Mouse (Mus musculus) cerebellum, postnatal 25 days (tissue): Measurements from ENCODE around the gene Chrd.
A peak's percentile ranks its signal among the peaks of the same experiment; 100 is the strongest.

Experiments
- DNase-seq, 2 experiments: peaks; one replicate each; pipeline ENCODE4 v3.0.0; 2021; ENCODE audit warnings: mixed read lengths in 2 of 2

Chrd gene

DNA sequence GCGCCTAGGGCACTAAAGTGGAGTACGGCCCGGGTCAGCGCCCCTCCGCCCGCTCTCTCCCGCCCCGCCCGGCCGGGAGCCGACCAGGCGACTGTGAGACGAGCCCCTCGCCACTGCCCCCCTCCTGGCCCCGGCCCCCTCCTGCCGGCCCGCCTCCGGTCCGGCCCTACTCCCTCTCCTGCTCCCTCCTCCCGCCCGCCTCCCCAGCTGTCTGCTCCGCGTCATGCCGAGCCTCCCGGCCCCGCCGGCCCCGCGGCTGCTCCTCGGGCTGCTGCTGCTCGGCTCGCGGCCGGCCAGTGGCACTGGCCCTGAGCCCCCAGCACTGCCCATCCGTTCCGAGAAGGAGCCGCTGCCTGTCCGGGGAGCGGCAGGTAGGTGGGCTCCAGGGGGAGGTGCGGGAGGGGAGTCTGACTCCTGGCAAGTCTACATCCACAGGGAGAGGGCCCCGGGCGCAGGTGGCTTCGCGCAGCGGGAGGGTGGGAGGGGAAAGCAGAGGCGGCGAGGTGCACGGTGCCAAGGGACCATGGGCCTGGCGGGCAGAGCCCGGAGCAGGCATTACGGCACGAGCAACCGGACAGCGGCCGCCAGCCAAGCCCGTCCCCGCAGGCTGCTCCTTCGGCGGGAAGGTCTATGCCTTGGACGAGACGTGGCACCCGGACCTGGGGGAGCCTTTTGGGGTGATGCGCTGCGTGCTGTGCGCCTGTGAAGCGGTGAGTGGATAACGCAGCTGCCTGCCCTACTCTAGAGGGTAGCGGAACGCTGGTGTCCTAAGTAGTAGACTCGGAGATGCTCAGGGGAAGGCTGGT, at the start of gene Chrd:
Gene Chrd, plus strand, starts transcription at position 203 of the 806 bp plus-strand sequence.
- peak; percentile 83 to 86 for DNase-seq

DNA sequence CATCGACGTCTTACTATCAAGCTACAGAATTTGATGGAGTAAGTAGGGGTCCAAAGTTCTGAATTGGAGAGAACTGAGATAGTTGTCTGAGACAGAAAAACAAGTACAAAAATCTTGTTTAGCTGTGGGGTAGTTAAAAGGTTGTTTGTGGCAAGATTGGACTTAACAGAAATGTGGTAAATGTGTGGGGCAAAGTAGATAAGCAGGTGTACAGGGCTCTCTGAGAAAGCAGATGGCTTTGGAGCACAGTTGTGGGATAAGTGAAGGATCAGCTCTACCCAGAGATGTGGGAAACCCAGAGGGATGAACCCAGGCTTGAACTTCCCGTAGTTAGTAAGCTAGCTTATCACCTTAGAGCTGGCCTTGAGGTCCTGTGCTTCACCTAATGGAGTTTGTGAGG, 42.2 kb upstream of the Chrd start:
- DNase-seq: no peak

DNA sequence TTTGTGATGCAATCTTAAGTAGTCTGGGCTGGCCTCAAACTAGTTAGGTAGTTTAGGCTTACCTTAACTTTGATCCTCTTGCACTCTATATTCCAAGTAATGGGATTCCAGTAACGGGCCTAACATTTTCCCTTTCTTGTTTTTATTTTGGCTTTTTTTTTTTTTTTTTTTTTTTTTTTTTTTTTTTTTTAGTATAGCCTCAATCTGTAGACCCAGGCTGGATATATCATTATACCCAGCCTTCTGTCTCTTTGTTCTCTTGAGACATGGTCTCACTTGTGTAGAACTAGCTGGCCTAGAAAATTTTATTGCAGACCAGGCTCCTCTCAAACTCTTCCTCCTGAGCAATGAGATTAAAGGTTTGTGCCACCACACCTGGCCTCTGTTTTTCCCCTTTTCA, 41.3 kb upstream of the Chrd start:
- no peak for DNase-seq

DNA sequence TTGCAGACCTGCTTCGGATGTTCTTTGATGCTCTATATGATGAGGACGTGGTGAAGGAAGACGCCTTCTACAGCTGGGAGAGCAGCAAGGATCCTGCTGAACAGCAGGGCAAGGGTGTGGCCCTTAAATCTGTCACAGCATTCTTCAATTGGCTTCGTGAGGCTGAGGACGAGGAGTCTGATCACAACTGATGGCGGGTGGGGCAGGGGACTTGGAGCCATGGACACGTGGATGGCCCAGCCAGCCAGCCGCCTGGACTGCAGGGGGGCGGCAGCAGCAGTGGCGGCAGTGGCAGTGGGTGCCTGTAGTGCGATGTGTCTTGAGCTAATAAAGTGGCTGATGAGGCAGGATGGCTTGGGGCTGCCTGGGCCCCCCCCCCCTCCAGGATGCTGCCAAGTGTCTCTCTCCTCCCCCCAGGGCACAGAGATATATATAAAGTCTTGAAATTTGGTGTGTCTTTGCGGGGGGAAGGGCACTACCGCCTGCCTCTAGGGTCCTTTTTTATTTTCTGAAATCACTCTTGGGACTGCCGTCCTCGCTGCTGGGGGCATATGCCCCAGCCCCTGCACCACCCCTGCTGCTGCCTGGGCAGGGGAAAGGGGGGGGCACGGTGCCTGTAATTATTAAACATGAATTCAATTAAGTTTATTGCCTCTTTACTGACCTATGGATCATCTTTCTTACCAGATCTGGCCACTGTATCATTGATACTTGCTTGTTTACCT, 40.5 kb upstream of the Chrd start:
- DNase-seq: peak in 1 of 2 experiments; percentile 41

DNA sequence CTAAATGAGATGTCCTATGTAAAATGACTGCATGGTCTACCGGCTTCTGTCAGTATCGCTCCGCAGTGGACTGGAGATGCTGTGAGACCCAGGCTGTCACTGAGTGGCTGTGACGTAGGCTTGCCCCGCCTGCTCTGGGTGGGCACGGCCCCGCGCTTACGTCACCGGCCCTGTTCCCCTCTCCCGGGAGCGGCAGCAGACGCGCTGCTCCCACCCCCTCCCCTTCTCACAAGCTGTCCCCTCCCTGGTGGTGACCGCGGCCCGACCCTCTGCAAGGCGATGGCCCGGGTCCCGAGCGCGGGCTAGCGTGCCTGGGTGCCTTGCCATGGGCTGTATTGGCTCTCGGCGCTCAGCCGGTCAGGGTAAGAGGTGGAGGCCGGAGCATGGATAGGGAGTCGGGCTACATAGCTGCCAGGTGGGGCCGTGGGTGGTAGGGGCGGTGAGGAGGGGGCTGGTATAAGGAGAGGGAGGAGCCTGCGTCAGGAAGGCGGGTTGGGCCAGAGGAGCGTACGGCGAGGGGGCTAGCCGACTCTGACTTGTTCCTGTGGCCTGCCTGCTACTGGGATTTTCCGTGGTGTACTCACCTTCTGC, 39.7 kb upstream of the Chrd start, which contains the start of gene Fam131a:
Gene Fam131a, plus strand, starts transcription at position 131 of the 591 bp plus-strand sequence.
- peak; percentile 95 to 97 for DNase-seq

DNA sequence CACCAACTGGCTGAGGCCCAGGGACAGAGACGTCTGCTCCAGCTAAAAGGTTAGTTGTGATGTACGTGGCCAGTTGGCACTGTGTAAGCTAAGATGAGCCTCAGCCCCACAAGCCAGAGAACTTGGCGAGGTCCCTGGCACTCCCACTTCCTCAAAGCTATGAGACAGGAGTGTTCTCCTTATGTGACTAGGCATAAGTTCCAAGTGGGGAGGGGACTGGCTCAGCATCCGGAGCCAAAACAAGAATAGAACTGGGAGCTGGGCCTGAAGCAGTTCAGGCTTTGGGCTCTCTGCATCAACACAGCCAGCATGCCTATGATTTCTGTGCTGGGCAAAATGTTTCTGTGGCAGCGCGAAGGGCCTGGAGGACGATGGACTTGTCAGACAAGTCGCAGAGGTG, 38.1 kb upstream of the Chrd start:
- DNase-seq: peak; percentile 75

DNA sequence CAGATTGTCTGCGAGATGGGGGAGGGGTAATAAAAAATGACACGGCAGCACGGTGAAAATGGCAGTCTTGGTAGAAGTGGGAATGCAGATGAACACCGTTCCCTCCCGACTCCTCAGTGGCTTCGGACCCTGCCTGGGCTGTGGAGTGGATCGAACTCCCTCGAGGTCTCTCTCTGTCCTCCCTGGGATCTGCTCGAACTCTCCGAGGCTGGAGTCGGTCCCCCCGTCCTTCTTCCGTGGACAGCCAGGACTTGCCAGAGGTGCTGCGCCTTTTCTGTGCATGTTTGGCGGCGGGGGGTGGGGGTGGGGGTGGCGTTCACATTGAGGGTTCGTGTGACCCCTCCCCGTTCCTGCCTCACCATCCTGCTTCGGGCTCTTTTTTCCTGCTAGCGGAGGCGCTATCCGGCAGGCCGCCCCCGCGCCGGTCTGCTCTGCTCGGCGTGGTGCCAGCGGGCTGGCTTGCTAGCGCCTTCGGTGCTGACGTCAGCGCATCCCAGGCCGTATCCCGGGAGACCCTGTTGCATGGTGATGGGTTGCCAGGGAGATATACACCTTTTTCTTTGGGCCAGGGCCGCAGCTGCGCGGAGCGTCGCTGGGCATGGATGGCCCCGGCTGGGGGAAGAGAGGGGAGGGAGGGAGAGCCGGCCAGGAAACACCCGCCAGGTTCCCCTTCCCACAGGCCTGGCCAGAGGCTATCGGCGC, 37.2 kb upstream of the Chrd start:
- DNase-seq: peak; percentile 93 to 98

DNA sequence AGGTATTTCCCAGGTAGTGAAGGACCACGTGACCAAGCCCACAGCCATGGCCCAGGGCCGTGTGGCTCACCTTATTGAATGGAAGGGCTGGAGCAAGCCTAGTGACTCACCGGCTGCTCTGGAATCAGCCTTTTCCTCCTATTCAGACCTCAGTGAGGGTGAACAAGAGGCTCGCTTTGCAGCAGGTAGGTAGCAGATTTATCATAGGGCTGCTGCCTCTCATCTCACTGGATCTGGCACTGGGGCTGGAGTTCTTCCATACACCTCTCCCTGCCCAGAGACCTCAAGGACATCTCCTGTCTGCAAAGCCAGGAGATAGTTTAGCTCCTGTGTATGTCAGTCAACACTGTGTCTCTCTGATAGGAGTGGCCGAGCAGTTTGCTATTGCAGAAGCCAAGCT, 33.7 kb upstream of the Chrd start:
- peak in 1 of 2 experiments; percentile 17 for DNase-seq

DNA sequence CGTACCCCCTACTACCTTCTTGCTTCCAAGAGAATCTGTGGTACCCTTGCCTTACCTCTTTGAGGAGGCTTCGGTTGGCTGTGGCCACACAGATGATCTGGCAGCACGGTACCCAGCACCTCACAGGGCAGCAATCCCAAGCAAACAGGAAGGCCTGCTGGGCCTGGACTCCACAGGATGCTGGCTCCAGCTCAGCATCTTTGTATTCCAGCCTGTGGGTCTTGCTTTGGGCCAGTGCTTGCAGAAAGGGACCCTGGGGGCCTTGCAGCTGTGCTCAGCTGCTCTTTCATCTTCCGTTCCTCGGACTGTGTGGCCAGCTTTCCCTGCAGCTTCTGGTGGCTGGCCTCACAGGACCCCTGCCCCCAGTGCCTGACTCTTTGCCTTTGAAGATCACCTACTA, 32.9 kb upstream of the Chrd start:
- DNase-seq: peak; percentile 81 to 82

DNA sequence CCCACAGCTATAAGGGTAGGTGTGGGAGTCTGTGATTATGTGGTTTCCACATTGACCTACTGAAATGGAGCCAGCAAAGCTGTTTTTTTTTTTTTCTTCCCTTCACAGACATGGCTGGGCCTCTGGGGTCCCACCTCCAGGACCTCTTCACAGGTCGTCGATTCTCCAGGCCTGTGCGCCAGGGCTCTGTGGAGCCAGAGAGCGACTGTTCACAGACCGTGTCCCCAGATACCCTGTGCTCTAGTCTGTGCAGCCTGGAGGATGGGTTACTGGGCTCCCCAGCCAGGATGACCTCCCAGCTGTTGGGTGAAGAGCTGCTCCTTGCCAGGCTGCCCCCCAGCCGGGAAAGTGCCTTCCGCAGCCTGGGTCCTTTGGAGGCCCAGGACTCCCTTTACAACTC, 31.6 kb upstream of the Chrd start:
- peak in 1 of 2 experiments; percentile 21 for DNase-seq

DNA sequence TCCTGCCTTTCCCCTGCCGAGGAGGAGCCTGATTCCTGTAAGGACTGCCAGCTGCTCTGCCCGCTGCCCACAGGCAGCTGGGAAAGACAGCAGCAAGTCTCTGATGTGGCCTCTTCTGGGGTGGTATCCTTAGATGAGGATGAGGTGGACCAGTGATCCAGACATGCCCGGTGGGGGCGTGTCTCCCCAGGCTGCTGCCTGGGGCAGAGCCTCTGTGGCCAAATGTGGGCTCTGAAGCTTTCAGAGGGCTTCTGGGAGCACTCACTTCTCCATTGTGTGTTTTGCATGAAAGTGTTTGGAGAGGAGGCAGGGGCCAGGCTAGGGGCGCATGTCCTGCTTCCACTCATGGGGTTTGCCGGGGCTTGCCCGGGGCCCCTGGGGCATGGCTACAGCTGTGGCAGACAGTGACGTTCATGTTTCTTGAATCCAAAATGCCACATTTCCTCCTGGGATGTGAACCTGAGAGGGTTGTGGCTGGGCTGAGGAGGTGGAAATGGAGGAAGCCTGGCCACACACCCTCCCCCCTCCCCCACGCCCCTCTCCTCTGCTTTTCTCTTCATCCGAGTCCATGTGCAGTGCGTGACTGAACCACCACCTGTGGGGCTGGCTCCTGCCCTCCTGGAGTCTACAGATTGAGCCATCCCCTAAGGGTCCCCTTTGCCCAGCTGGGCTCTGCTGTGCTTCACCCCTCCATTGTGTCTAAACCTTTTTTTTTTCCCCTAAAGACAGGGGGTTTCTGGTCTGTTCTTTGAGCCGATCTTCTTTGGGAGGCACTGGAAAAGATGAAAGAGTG, 31.0 kb upstream of the Chrd start:
- peak in 1 of 2 experiments; percentile 18 for DNase-seq

DNA sequence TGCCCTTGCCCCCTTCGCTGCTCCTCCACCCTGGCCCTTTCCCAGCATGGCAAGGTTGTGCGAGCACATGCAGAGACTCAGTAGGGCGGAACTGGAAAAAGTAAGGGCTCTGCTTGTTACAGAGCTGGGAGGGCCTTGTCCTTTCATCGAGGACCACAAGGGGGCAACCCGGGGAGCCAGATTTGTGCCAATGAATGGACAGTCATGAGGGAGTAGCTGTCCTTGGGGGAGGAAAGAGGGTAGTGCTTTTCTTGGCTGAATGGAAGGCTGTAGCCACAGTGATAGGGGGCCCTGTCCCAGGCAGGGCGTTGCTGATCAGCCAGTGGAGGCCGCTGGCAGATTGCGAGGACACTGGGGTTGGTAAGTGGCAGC, 30.4 kb upstream of the Chrd start:
- peak; percentile 61 to 79 for DNase-seq

DNA sequence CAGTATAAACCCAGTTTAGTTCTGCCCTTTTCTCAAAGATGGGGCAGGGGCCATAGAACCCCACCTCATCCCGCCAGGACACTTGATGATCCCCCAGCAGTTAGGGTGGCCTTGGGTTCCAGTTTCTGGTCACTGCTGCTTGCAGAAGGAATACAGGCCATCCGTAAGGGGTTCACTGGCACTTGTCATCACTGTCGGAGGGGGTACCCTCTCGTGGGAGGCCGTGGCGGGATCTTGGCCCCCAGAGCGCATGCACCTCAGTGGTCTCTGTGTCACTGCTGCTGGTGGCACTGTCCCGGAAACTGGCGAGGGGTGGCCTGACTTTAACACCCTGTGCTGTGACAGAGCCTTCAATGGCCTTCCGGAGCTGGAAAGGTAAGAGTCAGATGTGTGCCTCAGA, 29.9 kb upstream of the Chrd start:
- peak in 1 of 2 experiments; percentile 25 for DNase-seq

DNA sequence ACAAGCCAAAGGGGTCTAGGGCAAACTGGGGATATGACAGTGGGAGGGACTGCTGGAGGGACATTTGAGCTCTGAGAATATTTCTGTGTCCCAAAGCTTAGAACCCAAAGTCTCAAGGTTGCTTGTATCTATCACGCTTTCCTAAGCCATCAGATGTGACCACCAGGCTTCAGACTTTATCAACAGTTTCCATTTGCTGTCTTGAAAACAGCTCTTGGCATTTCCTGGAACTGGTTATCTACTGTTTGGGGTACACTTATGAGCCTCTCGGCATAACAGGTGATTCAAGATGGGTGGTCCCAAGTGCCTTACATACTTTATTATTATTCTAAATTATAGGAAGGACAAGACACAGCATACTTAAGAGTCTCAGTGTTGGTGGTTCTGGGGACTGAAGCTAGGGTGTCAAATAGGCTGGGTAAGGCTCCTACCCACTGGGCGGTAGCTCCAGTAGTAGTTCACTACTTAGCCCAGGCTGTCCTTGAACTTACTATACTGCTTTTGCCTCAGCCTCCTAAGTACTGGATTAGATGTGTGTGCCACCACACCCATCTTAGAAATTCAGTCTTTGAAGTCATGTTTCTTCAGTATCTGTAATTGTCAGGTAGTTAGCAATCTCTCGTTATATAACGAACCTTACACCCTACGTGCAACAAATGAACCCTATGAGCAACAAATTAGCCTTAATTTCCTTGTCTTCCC, 29.1 kb upstream of the Chrd start:
- DNase-seq: no peak

DNA sequence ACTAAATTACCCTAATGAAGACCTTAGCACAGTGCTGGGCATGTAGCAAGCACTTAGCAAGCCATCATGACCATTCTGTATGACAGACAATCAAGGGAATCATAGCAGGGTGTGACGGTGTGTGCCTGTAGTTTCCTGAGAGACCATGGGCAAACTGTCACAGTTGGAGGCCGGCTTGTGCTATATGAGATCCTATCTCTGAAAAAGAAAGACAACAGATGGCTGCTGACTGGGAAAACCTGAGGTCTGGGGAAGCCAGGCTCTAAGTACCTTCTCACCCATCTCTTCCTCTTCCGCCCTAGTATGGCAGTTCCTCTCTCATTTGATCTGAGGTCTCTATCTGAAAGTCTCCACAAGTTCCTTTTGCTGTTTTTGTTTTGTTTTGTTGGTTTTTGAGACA, 27.1 kb upstream of the Chrd start:
- DNase-seq: peak; percentile 60 to 70

DNA sequence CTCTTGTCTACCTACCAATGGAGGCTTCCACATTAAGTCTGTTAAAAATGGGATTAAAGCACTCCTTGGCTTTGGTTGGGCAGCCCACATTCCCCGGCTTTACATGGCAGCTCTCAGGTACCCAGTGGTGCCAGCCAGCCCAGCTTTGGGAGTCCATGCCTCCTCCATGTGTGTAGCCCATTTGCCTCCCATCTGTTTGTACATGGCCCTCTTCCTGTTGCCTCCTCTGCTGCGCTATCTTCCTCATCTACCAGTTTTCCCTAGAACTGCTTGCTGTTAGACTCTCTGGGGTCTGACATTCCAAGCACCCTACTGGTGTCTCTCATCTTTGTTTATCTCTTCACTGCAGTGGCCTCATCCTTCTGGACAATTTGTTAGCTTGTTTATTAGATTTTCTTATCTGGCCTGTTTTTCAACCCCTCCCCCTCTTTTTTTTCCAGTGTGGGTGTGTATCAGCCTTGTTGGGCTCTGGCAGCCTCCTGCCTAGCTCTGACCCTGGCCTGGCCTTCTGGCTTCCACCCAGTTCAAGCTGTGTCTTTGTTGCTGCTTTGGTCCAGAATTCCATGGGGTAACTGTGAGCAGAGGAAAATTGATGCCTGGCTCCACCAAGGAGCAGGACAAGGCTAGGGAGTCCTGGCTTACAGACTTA, 26.4 kb upstream of the Chrd start:
- DNase-seq: peak; percentile 40 to 46

DNA sequence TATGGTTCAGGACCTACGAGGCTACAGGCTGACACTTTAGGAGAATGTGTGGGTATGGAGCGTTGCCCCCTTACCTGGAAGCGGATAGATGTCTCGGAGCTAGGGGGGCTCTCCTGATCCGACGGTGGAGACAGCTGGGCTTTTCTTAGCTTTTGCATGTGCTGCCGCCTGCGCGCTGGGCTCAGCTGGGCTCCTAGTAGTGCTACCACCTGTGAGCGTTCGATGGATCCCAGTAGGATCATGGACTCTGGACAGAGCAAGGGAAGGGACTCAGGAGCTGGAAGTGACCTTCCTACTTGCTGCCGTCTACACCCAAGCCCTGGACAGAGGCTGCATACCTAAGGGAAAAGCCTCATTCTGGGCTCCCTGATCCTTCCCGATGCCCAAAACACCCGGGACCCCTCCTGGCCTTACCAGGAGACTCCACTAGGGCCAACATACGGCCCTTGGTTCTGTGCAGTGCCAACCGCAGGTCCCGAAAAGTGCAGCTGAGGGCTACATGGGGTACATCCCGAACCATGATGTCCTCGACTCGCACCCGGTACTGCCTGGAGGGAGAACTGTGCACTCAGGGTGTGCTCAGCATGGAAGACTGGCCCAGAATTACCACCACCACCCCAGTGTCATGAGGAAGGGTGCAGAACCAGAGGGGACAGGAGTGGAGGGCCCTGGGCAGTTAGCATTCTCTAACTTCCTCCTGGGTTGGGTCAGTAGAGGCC, 24.5 kb upstream of the Chrd start:
- no peak for DNase-seq

DNA sequence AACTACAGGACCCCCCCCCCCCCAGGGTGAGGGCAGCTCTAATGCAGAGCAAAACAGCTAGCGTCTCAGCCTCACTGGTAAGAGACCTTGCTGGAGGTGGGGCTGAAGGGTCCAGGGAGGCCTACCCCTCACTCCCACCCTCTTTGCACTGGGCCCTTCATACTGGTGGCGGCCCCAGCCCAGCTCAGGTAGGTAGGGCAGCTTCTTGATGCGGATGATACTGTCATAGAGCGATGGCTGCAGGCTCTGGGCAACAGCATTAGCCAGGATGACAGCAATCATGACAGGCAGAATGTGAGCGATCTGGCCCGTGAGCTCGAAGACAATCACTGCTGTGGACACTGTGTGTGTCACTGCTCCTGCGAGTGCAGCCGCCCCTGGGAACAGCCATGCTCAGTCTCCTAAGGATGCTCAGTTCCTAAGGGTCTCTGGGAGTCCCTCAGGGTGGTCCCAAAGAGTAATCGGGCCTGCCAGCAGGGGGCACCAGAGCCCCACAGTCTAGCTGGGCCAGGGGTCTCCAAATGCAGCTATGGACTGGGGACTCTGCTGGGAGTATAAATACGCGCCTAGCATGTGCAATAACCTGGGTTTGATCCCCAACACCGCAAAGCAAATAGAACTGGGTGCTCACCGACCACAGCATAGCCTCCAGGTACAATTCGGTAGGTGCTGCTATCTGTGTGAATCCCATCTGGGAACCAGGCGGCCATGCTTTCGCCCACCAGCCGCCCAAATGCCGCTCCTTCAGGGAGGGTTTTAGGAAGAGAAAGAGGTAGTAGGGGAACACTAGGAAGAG, 23.8 kb upstream of the Chrd start:
- peak; percentile 49 to 57 for DNase-seq

DNA sequence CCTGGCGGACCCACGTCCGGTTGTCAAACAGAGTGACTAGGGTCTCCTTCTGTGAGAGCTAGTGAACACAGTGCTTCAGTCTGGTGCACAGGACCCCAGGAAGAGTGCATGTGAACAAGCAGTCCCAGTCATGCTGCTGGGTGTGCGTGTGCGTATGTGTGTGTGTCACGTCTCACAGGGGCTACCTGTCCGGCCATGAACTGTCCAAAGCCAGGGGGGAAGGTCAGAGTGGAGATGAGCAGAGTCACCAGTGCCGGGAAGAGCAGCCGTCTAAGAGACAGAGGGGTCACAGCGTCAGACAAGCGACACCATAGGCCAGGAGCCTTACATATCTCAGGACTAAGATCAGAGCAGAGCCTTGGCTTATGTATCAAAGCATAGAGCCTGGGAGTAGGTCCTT, 22.6 kb upstream of the Chrd start:
- no peak for DNase-seq
